Mouse (Mus musculus) mouse trophoblast stem cell (cell line): ENCODE data around the gene Nck2.

Experiments used
- in situ Hi-C, 2 experiments: fragments of 300-500 bp; cut with MseI, MboI; formaldehyde crosslinking; loops; 2 replicates in 1 of 2; 3 replicates in 1 of 2; pipeline ENCODE4 v1.15.1; 2025

Nck2 gene

GRCm38 (mm10) chr1:43566677-43567377 lies 122.4 kb downstream of the Nck2 start:
- in situ Hi-C loops: no loop called here

- in situ Hi-C loops: no loop called here
Measured at GRCm38 (mm10) chr1:43568824-43569223, 124.4 kb downstream of the Nck2 start.

GRCm38 (mm10) chr1:43571105-43571504 lies 126.7 kb downstream of the Nck2 start:
- in situ Hi-C loops: no loop called here

GRCm38 (mm10) chr1:43574793-43575304 lies 130.5 kb downstream of the Nck2 start:
- in situ Hi-C loops: no loop called here

DNA sequence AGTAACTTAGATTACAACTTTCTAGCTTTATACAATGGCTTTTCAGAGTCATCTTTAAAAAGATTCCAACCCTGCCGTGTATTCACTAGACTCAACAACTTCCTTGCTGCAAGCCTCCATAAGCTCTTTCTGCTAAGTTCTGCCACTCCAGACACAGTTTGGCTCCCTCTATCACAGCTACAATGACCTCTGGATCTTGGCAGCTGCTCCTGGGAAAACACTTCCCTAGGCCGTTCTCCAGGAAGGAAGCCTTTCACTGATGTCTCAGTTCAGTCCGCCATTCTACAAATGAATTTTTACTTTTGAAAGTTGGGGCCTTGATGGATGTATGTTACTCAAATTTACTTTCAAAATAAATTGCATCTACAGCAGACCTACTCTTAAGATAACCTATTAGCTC lies 133.0 kb downstream of the Nck2 start:
- in situ Hi-C loops: no loop called here

DNA sequence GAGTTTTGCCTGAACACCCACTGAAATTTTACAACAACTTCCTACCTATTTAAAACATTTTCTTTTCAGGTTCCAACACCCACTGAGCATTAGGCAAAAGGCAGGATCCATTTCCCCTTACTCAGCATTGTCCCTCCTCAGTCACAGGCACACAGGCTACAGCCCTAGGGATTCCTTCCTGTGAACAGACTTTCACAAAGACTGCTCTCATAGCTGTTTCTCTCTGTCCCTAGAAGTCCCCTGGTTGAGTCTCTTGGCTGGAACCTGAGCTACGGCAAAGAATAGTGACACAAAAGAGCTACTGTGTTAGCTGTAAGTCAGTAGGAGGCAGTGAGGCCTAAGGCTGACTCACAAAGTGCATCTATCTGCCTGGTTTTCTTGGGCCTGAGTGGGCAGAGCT lies 139.2 kb downstream of the Nck2 start:
- in situ Hi-C loops: no loop called here

- in situ Hi-C loops: no loop called here
Measured at GRCm38 (mm10) chr1:43589001-43589400, 144.6 kb downstream of the Nck2 start.

DNA sequence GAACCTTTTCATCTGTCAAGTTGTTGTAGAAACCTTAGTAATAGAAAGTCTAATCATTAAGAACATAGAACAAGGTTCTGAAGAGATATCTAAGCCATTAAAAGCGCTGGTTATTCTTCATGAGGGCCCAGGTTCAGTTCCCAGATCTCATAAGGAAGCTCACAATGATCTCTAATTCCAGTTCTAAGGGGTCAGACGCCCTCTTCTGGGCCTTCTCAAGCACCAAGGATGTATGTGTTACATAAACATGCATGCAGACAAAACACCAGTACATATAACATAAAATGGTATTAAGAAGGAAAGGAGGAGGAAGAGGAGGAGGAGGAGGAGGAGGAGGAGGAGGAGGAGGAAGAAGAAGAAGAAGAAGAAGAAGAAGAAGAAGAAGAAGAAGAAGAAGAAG lies 145.5 kb downstream of the Nck2 start:
- in situ Hi-C loops: no loop called here

- in situ Hi-C loops: no loop called here
Measured at GRCm38 (mm10) chr1:43590727-43591126, 146.3 kb downstream of the Nck2 start.

GRCm38 (mm10) chr1:43593069-43593468 lies 148.7 kb downstream of the Nck2 start:
- in situ Hi-C loops: no loop called here

DNA sequence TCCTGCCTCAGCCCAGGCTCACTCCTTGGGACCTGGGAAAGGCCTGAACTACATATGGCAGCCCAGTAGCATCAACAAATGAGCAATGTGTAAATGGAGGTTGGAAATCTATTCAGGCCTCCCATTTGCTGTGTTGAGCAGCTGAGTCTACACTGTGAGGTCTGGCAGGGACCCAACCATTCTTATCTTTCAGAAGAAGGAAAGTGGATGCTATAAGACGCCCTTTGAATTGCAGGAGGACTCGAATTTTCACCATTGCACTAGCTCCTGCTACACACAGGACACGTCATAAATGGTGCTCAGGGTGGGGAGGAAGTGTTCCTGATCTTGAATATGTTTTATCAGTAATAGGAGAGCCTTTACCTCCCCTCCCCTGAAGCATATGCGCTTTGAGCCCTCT lies 150.4 kb downstream of the Nck2 start:
- in situ Hi-C loops: no loop called here

GRCm38 (mm10) chr1:43597731-43598130 lies 153.4 kb downstream of the Nck2 start:
- in situ Hi-C loops: no loop called here

GRCm38 (mm10) chr1:43599483-43599882 lies 155.1 kb downstream of the Nck2 start:
- in situ Hi-C loops: no loop called here

GRCm38 (mm10) chr1:43601054-43601453 lies 156.7 kb downstream of the Nck2 start:
- in situ Hi-C loops: no loop called here

GRCm38 (mm10) chr1:43615948-43616347 lies 171.6 kb downstream of the Nck2 start:
- in situ Hi-C loops: no loop called here
